Mouse (Mus musculus) embryonic facial prominence, embryonic 10.5 days (tissue): ENCODE data around the gene Cyp46a1. TPM values are rescaled to one million over a fixed set of nuclear protein-coding genes. Genes with fewer than 3 reads are reported as not detected.

Source experiments
- DNase-seq: peaks from one replicate; pipeline ENCODE4 v3.0.0-alpha.2; 2017; ENCODE audit warnings: low spot score
- H3K27ac ChIP-seq: fragments of 300-500 bp; sonication (generic); replicated peaks from 2 replicates; pipeline ENCODE4 v1.5.1; 2016; ENCODE audit warnings: mild to moderate bottlenecking
- H3K27me3 ChIP-seq: fragments of 300-500 bp; sonication (generic); replicated peaks from 2 replicates; pipeline ENCODE4 v1.6.1; 2016; ENCODE audit warnings: low read depth, mild to moderate bottlenecking; ENCODE audit not compliant: poor library complexity, severe bottlenecking
- H3K36me3 ChIP-seq: fragments of 300-500 bp; sonication (generic); replicated peaks from 2 replicates; pipeline ENCODE4 v1.6.1; 2016; ENCODE audit warnings: mild to moderate bottlenecking, moderate library complexity
- H3K4me1 ChIP-seq: fragments of 300-500 bp; sonication (generic); 2 replicates; pipeline ENCODE4 v1.6.1; 2016
- H3K4me3 ChIP-seq: fragments of 300-500 bp; sonication (generic); 2 replicates; pipeline ENCODE4 v1.5.1; 2016; ENCODE audit warnings: mild to moderate bottlenecking, moderate library complexity
- H3K9me3 ChIP-seq: fragments of 300-500 bp; sonication (generic); 2 replicates; pipeline ENCODE4 v1.6.1; 2016; ENCODE audit warnings: mild to moderate bottlenecking
- WGBS: fragments of 180-500 bp; shearing (Covaris S2); methylation state at CpG from one replicate; pipeline ENCODE4 v1.1.7; 2016; 5-methylcytosine and 5-hydroxymethylcytosine counted together
- polyA plus RNA-seq: library from polyadenylated mRNA; unstranded; fragments of >200 nt; fragmentation: Nextera tagmentation; extraction: Ambion mirVana; gene quantifications from 2 replicates; pipeline ENCODE4 v1.2.1, GENCODE M21; 2016

Gene Cyp46a1
- 3.9 and 5.8 TPM in 2 replicates for polyA plus RNA-seq

- H3K36me3 ChIP-seq = no peaks in the 10 kb centered on the region
- H3K4me1 ChIP-seq = peaks cover 35% of the 10 kb centered on the region
- peak within 1 kb of the TSS; percentile 81 for H3K4me3 ChIP-seq
- H3K27me3 ChIP-seq = peaks cover 69% of the 10 kb centered on the region
- H3K9me3 ChIP-seq = no peaks in the 10 kb centered on the region
- DNase-seq = peak; percentile 100
- H3K27ac ChIP-seq = peak within 1 kb of the TSS; percentile 65; the same call in 1 of the 2 replicates
- under 1% methylated on average over 56 of the region's 56 CpGs for WGBS
Measured at GRCm38 (mm10) chr12:108333895-108334445, at the start of gene Cyp46a1. TSS of gene Cyp46a1 (plus strand) at chr12:108334381.

GRCm38 (mm10) chr12:108284455-108285224 is 49.5 kb upstream of the Cyp46a1 start:
- H3K4me3 ChIP-seq = peak overlapping the region; percentile 29
- H3K9me3 ChIP-seq = no peaks in the 10 kb centered on the region
- peaks cover 36% of the 10 kb centered on the region for H3K4me1 ChIP-seq
- H3K36me3 ChIP-seq = no peaks in the 10 kb centered on the region
- 0 out of 2 replicates have a peak, but pooled peaks cover 3% of the 10 kb centered on the region for H3K27me3 ChIP-seq
- 29% methylated on average over 14 of the region's 14 CpGs for WGBS
- peak; percentile 55 for DNase-seq
- H3K27ac ChIP-seq = peak overlapping the region; percentile 72

DNA sequence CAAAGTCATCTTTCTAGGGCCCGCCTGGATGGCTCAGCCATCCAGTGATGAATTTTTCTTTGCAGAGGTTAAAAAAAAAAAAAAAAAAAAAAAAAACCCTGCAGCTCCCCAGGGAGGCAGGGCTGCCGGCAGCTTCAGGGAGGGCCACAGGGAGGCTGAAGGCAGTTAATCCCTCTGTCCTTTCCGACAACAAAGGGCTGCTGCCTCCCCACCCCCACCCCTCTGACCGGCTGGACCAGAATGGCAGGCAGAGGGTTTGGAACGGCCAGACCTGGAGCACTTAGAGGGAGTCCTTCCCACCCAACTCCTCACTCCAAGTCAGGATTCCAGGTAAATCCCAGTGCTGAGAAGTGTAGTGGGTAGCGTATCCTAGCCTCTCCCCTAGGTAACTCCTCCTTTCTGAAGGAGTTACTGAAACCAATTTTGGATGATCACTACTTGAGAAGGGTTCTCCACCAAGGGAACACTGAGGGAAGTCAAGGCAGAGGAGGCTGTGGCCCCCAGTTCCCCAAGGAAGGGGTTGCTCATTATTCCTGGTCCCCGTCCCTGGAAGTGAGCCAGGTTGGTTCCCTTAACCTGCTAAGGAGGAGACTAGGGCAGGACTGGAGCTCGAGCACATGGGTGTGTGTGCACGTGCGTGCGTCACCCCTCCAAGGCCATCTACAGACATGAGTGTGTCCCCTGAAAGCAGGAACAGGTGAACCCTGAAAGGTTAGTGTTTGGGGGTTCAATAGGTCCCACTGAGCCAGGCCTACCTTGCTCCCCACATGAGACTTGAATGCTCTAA is 48.8 kb upstream of the Cyp46a1 start:
- peak overlapping the region; percentile 87 for H3K27ac ChIP-seq
- H3K4me3 ChIP-seq = peak overlapping the region; percentile 29
- H3K4me1 ChIP-seq = peaks cover 36% of the 10 kb centered on the region
- H3K27me3 ChIP-seq = 0 out of 2 replicates have a peak, but pooled peaks cover 3% of the 10 kb centered on the region
- H3K36me3 ChIP-seq = no peaks in the 10 kb centered on the region
- 27% methylated on average over 11 of the region's 11 CpGs for WGBS
- peak; percentile 61 for DNase-seq
- no peaks in the 10 kb centered on the region for H3K9me3 ChIP-seq

DNA sequence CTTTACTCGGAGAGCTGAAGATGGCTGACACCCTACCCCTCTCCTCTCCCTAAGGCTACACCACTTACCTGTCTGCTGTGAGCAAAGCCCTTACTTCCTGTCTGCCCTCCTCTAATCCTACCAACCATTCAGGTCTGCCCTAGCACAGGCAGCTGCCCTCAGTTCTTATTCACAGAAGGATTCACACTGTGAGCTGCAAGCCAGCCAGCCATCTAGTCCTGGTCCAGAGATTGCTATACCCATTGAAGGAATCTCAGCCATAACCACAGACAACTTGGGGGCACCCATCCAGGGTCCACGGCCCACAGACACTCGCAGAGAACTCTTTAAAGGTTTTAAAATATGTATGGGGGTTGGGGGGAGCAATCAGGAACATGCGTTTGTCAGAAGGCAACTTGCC is 47.8 kb upstream of the Cyp46a1 start:
- WGBS = 79% methylated on average over 4 of the region's 4 CpGs
- DNase-seq = no peak

GRCm38 (mm10) chr12:108287011-108287410 is 47.2 kb upstream of the Cyp46a1 start:
- Histone ChIP-seq H3K4me1 (peaks cover 36% of the 10 kb centered on the region), H3K27ac (no peak overlapping the region), H3K4me3 (no peak overlapping the region), H3K27me3 (no peaks in the 10 kb centered on the region), H3K9me3 (no peaks in the 10 kb centered on the region), H3K36me3 (no peaks in the 10 kb centered on the region)
- DNase-seq = no peak
- WGBS = 94% methylated on average over 8 of the region's 8 CpGs

More for the DNA sequence above, 47.8 kb upstream of the Cyp46a1 start:
- Histone ChIP-seq H3K4me1 (peaks cover 30% of the 10 kb centered on the region), H3K9me3 (no peaks in the 10 kb centered on the region), H3K27ac (peak overlapping the region; percentile 87), H3K4me3 (no peak overlapping the region), H3K36me3 (no peaks in the 10 kb centered on the region), H3K27me3 (no peaks in the 10 kb centered on the region)

- H3K9me3 ChIP-seq = no peaks in the 10 kb centered on the region
- no peaks in the 10 kb centered on the region for H3K36me3 ChIP-seq
- no peak for DNase-seq
- H3K27me3 ChIP-seq = no peaks in the 10 kb centered on the region
- peaks cover 47% of the 10 kb centered on the region for H3K4me1 ChIP-seq
- H3K27ac ChIP-seq = no peak overlapping the region
- 78% methylated on average over 19 of the region's 19 CpGs for WGBS
- H3K4me3 ChIP-seq = no peak overlapping the region
Measured at GRCm38 (mm10) chr12:108288127-108288880, 45.9 kb upstream of the Cyp46a1 start.

DNA sequence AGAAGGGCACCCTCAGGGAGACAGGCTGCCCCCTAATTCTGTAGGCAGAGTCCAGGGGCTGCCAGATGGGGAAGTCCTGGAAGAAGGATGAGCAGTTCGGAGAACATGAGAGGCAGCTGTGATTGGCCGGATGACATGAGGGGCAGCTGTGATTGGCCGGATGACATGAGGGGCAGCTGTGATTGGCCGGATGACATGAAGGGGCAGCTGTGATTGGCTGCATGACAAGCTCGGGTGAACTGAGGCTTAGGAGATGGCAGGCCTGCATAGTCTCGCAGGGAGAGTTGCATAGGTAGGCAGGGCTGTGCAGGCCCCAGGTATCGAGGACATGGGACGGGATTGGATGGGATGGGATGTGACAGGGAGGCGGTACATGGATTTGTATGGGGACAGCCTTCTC is 41.8 kb upstream of the Cyp46a1 start:
- Histone ChIP-seq H3K4me1 (peaks cover 20% of the 10 kb centered on the region), H3K27me3 (no peaks in the 10 kb centered on the region), H3K27ac (peak overlapping the region; percentile 44; the same call in 1 of the 2 replicates), H3K36me3 (no peaks in the 10 kb centered on the region), H3K4me3 (peak overlapping the region; percentile 45), H3K9me3 (no peaks in the 10 kb centered on the region)
- 6% methylated on average over 9 of the region's 9 CpGs for WGBS
- DNase-seq = peak; percentile 72

DNA sequence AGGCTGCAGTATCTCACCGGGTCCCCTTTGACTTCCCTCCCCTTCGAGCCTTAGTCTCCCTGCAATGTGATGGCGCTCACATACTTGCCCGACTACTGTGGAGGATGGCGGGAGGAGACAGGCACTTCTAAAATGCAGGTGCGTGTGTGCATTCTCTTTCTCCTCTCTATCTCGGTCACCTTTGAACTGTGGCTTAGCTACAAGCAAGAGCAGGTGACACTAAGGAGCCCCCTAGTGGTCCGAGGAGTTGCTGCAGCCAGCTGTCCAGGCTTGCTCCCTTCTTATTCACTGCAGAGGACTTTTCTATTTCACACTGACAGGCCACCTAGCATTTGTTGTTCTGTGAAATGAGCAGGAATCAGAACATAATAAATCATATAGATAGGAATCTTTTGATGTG is 41.2 kb upstream of the Cyp46a1 start:
- Histone ChIP-seq H3K4me3 (peak overlapping the region; percentile 45), H3K27ac (0 out of 2 replicates have a peak overlapping the region, but pooled peaks have one; percentile 16)
- 4% methylated on average over 8 of the region's 8 CpGs for WGBS

DNA sequence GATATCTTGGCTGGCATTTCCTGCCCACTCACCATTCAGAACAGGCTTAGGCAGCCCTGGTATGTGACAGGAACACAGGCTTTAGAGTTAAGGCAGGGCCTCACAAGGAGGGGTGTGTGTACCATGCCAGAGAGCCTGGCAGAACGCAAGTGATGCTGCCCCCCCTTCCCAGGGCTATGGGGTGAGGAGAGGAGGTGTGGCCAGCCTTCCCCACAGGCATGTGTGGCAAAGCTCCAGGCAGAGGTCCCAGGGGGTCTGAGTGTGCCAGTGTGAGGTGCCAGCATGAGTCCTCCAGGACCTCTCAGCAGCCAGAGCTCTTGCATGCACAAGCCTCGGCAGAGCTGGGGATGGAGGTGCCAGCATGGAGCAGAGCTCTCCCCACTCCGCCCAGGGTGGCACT is 39.6 kb upstream of the Cyp46a1 start:
- Histone ChIP-seq H3K27ac (no peak overlapping the region), H3K9me3 (no peaks in the 10 kb centered on the region), H3K36me3 (no peaks in the 10 kb centered on the region), H3K4me1 (peaks cover 20% of the 10 kb centered on the region), H3K4me3 (no peak overlapping the region), H3K27me3 (no peaks in the 10 kb centered on the region)
- no peak for DNase-seq
- 75% methylated on average over 3 of the region's 3 CpGs for WGBS

More for the DNA sequence above, 41.2 kb upstream of the Cyp46a1 start:
- Histone ChIP-seq H3K4me1 (peaks cover 20% of the 10 kb centered on the region), H3K9me3 (no peaks in the 10 kb centered on the region), H3K36me3 (no peaks in the 10 kb centered on the region), H3K27me3 (no peaks in the 10 kb centered on the region)
- DNase-seq = peak; percentile 82

DNA sequence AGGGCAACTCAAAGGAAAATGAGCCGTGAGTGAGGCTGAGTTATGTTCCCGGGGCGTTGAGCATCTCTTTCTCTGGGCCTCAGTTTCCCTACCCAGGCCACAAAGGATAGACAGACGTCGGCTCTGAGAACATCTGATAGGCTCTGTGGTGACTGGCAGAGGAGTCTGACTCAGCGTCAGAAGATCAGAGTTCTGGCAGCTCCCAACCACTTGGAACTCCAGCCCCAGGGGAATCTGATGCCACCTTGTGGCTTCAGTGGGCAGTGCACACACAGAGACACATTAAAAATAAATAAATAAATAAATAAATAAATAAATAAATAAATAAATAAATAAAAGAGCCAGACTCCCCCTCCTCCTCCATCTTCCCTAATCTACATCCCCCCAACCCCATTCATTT is 37.1 kb upstream of the Cyp46a1 start:
- H3K27ac ChIP-seq = no peak overlapping the region
- H3K4me1 ChIP-seq = peaks cover 15% of the 10 kb centered on the region
- no peaks in the 10 kb centered on the region for H3K27me3 ChIP-seq
- DNase-seq = no peak
- H3K4me3 ChIP-seq = no peak overlapping the region
- no peaks in the 10 kb centered on the region for H3K36me3 ChIP-seq
- no peaks in the 10 kb centered on the region for H3K9me3 ChIP-seq
- 76% methylated on average over 6 of the region's 6 CpGs for WGBS

DNA sequence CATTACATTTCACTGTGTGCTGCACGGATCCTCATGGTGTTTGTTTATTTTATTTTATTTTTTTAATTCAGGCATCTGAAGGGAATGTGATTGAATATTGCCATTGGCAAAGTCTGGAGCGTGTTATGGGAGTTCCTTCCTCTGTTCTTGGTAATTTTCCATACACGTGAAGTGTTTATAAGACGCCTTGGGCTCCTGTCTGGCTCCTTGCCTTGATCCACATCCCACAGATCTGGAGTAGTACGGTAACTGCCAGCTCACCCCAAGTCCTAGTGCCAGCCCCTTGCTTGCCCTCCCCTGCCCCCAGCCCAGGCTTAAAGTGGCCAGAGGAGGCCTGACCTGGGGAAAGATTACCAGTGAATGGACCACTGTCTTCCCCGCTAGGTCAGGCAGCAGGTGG is 33.2 kb upstream of the Cyp46a1 start:
- no peak for DNase-seq
- H3K4me1 ChIP-seq = peaks cover 14% of the 10 kb centered on the region
- no peaks in the 10 kb centered on the region for H3K9me3 ChIP-seq
- peaks cover 21% of the 10 kb centered on the region for H3K27me3 ChIP-seq
- H3K36me3 ChIP-seq = no peaks in the 10 kb centered on the region
- 81% methylated on average over 6 of the region's 6 CpGs for WGBS
- no peak overlapping the region for H3K4me3 ChIP-seq
- no peak overlapping the region for H3K27ac ChIP-seq
